Mouse (Mus musculus) kidney, postnatal 0 days (tissue): Measurements from ENCODE around the gene Wbp2. TPM values are rescaled to one million over a fixed set of nuclear protein-coding genes. Genes with fewer than 3 reads are reported as not detected.

Experiments used
- ATAC-seq: fragments of 200-750 bp; cut with Nextera tagmentation; replicated peaks from 2 replicates; pipeline ENCODE4 v1.8.0; 2017; ENCODE audit warnings: low read depth, moderate number of reproducible peaks, moderate TSS enrichment, moderate library complexity; ENCODE audit not compliant: low FRiP score
- DNase-seq: peaks from one replicate; pipeline ENCODE4 v3.0.0-alpha.2; 2016; ENCODE audit warnings: low spot score
- H3K27ac ChIP-seq: fragments of 300-500 bp; sonication (generic); 2 replicates; pipeline ENCODE4 v1.5.1; 2014; ENCODE audit warnings: mild to moderate bottlenecking
- H3K27me3 ChIP-seq: fragments of 300-500 bp; sonication (generic); 2 replicates; pipeline ENCODE4 v1.6.1; 2014; ENCODE audit warnings: low read length, mixed read lengths; ENCODE audit not compliant: insufficient read depth
- H3K36me3 ChIP-seq: fragments of 300-500 bp; sonication (generic); 2 replicates; pipeline ENCODE4 v1.6.1; 2014; ENCODE audit warnings: low read length, mixed read lengths; ENCODE audit not compliant: insufficient read depth
- H3K4me1 ChIP-seq: fragments of 300-500 bp; sonication (generic); replicated peaks from 2 replicates; pipeline ENCODE4 v1.6.1; 2014; ENCODE audit warnings: antibody characterized with exemption, low read length, mixed read lengths; ENCODE audit not compliant: insufficient read depth
- H3K4me2 ChIP-seq: fragments of 300-500 bp; sonication (generic); 2 replicates; pipeline ENCODE4 v1.6.1; 2014; ENCODE audit warnings: mild to moderate bottlenecking, low read length, moderate library complexity, mixed read lengths
- H3K4me3 ChIP-seq: fragments of 300-500 bp; sonication (generic); replicated peaks from 2 replicates; pipeline ENCODE4 v1.5.1; 2014; ENCODE audit warnings: low read depth, low read length
- H3K9ac ChIP-seq: fragments of 300-500 bp; sonication (generic); 2 replicates; pipeline ENCODE4 v1.6.1; 2014; ENCODE audit warnings: low read depth, low read length
- H3K9me3 ChIP-seq: fragments of 300-500 bp; sonication (generic); replicated peaks from 2 replicates; pipeline ENCODE4 v1.6.1; 2016; ENCODE audit warnings: low read length, inconsistent platforms, mixed read lengths
- CTCF ChIP-seq: IDR thresholded peaks from 2 replicates; pipeline ENCODE4 v1.5.1; 2016; ENCODE audit warnings: antibody characterized with exemption, low read depth, mild to moderate bottlenecking, moderate library complexity
- WGBS: fragments of 180-500 bp; shearing (Covaris S2); extraction: QIAGEN DNeasy Blood & Tissue Kit; methylation state at CpG from one replicate; pipeline ENCODE4 v1.1.7; 2014; 5-methylcytosine and 5-hydroxymethylcytosine counted together
- polyA plus RNA-seq: library from polyadenylated mRNA; unstranded; fragments of >200 nt; fragmentation: Nextera tagmentation; extraction: Ambion mirVana; gene quantifications from 2 replicates; pipeline ENCODE4 v1.2.1, GENCODE M21; 2015

Wbp2 gene
- polyA plus RNA-seq, 1 experiment from 2014 or later, result 125 TPM

GRCm38 (mm10) chr11:116057237-116057881 lies 29.4 kb downstream of the Wbp2 start:
- ATAC-seq, result no peak
- WGBS, result 82% methylated on average over 4 of the region's 4 CpGs
- no peaks in the 10 kb centered on the region for H3K9me3 ChIP-seq

DNA sequence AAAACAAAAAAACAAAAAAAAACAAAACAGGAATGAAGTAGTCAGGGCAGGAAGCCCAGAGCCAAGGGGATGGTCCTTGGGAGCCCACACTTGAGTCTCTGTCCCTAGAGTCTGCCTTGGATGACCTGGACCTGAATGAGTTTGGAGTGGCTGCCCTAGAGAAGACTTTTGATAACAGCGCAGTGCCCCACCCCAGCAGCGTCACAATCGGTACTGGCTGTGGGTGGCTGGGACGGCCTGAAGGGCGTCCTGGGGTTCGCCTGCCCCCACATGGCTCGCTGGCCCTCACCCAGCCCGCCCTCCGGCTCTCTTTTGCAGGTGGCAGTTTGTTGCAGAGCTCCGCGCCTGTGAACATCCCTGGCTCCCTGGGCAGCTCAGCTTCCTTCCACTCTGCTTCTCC lies 30.9 kb downstream of the Wbp2 start:
- no peaks in the 10 kb centered on the region for H3K4me1 ChIP-seq
- H3K27me3 ChIP-seq, result no peaks in the 10 kb centered on the region
- ATAC-seq, result no peak
- peaks cover 81% of the 10 kb centered on the region for H3K36me3 ChIP-seq
- no peak overlapping the region for H3K27ac ChIP-seq
- no peak for TF ChIP-seq CTCF
- no peak overlapping the region for H3K4me2 ChIP-seq
- WGBS, result 93% methylated on average over 10 of the region's 11 CpGs
- no peaks in the 10 kb centered on the region for H3K9me3 ChIP-seq
- DNase-seq, result no peak
- no peak overlapping the region for H3K9ac ChIP-seq
- H3K4me3 ChIP-seq, result no peak overlapping the region

More at GRCm38 (mm10) chr11:116057237-116057881, 29.4 kb downstream of the Wbp2 start:
- no peak overlapping the region for H3K4me2 ChIP-seq
- no peaks in the 10 kb centered on the region for H3K27me3 ChIP-seq
- no peak for DNase-seq
- no peak overlapping the region for H3K9ac ChIP-seq
- no peak overlapping the region for H3K27ac ChIP-seq
- no peak overlapping the region for H3K4me3 ChIP-seq
- peaks cover 85% of the 10 kb centered on the region for H3K36me3 ChIP-seq
- no peak for TF ChIP-seq CTCF
- H3K4me1 ChIP-seq, result no peaks in the 10 kb centered on the region

GRCm38 (mm10) chr11:116053510-116054229 lies 33.1 kb downstream of the Wbp2 start:
- Histone ChIP-seq H3K9ac (no peak overlapping the region), H3K36me3 (peaks cover 88% of the 10 kb centered on the region), H3K4me2 (no peak overlapping the region), H3K9me3 (no peaks in the 10 kb centered on the region), H3K4me1 (no peaks in the 10 kb centered on the region), H3K27ac (no peak overlapping the region), H3K27me3 (no peaks in the 10 kb centered on the region), H3K4me3 (no peak overlapping the region)
- no peak for ATAC-seq
- 93% methylated on average over 9 of the region's 9 CpGs for WGBS
- TF ChIP-seq CTCF, result no peak
- no peak for DNase-seq

DNA sequence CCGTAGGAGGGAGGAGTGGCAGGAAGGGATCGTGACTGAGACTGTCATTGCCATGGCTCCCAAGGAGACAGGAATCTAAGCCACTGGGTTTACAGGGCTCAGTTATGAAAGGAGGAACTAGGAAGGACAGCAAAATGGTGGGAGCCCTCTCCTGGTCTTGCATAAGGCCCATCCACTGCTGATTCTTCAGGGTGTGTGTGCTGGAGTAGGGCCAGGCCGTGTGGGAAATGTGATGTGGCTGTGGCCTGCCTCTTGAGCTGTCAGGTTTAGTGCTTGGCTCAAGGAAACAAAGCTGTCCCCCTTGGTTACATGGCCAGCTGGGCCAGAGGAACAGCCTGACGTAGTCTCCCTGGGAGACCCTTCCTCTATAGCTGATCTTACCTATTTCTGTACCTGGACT lies 36.6 kb downstream of the Wbp2 start:
- no peaks in the 10 kb centered on the region for H3K27me3 ChIP-seq
- no peaks in the 10 kb centered on the region for H3K9me3 ChIP-seq

DNA sequence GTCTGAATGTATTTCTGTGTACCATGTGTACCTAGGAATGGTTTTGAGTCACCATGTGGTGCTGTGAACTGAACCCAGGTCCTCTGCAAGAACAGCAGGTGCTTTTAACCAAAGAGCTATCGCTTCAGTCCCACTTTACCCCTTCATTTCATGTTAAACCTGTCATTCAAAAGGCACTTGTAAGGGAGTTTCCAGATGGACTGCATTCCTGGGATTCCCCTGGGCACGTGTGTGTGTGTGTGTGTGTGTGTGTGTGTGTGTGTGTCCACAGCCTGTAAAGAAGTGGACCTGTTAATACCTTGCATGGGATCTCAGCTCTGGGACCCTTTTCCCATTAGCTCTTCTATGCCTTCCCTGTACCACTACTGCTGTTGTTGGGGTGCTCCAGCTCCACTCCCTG lies 37.2 kb downstream of the Wbp2 start:
- Histone ChIP-seq H3K27me3 (no peaks in the 10 kb centered on the region), H3K9ac (no peak overlapping the region), H3K9me3 (no peaks in the 10 kb centered on the region), H3K4me1 (no peaks in the 10 kb centered on the region), H3K4me3 (no peak overlapping the region), H3K27ac (no peak overlapping the region), H3K4me2 (no peak overlapping the region), H3K36me3 (peaks cover 69% of the 10 kb centered on the region)
- ATAC-seq (no peak), DNase-seq (no peak)
- 82% methylated on average over 2 of the region's 2 CpGs for WGBS
- TF ChIP-seq CTCF, result no peak

More for the DNA sequence above, 36.6 kb downstream of the Wbp2 start:
- WGBS, result 82% methylated on average over 4 of the region's 4 CpGs
- no peak for ATAC-seq
- Histone ChIP-seq H3K27ac (no peak overlapping the region), H3K9ac (no peak overlapping the region), H3K4me1 (no peaks in the 10 kb centered on the region), H3K4me3 (no peak overlapping the region), H3K36me3 (peaks cover 74% of the 10 kb centered on the region), H3K4me2 (no peak overlapping the region)
- TF ChIP-seq CTCF, result no peak
- DNase-seq, result no peak

DNA sequence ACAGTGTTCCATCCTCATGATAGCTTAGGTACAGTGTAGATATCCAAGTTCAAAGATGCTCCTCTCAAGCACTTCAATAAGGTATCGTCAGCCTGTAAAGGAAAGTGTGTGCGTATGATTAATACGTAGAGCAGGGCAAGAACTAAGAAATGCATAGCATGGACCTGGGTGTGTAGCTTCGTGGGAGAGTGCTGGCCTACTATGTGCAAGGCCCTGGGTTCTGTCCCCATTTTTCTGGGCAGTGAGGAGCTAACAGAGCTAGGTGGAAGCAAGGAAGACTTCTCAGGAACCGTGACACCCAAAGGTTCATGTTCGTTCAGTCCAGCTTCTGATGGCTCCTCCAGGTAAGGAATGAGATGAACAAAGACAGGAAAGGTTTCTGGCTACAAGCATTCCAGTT lies 41.6 kb downstream of the Wbp2 start:
- 93% methylated on average over 6 of the region's 6 CpGs for WGBS
- DNase-seq (no peak), ATAC-seq (no peak)
- Histone ChIP-seq H3K4me1 (no peaks in the 10 kb centered on the region), H3K27ac (no peak overlapping the region), H3K9ac (no peak overlapping the region), H3K9me3 (no peaks in the 10 kb centered on the region), H3K4me3 (no peak overlapping the region), H3K4me2 (no peak overlapping the region), H3K36me3 (peaks cover 42% of the 10 kb centered on the region; the same call in 1 of the 2 replicates), H3K27me3 (no peaks in the 10 kb centered on the region)
- no peak for TF ChIP-seq CTCF
